Mouse (Mus musculus) leukemia stem cell, adult 10-12 weeks (primary cell): ENCODE data around the gene Prickle3. TPM values are rescaled to one million over a fixed set of nuclear protein-coding genes. Genes with fewer than 3 reads are reported as not detected.

Experiments
- polyA plus RNA-seq: library from polyadenylated mRNA; stranded (reverse); fragments of >175 nt; gene quantifications from 2 replicates; pipeline ENCODE4 v1.2.3, GENCODE M21; 2012; ENCODE audit warnings: low replicate concordance

Prickle3 gene
- polyA plus RNA-seq: 10.3 and 16.1 TPM in 2 replicates

GRCm38 (mm10) chrX:7657221-7657639 lies at the start of gene Prickle3:
TSS of gene Prickle3 (plus strand) at chrX:7657260.

DNA sequence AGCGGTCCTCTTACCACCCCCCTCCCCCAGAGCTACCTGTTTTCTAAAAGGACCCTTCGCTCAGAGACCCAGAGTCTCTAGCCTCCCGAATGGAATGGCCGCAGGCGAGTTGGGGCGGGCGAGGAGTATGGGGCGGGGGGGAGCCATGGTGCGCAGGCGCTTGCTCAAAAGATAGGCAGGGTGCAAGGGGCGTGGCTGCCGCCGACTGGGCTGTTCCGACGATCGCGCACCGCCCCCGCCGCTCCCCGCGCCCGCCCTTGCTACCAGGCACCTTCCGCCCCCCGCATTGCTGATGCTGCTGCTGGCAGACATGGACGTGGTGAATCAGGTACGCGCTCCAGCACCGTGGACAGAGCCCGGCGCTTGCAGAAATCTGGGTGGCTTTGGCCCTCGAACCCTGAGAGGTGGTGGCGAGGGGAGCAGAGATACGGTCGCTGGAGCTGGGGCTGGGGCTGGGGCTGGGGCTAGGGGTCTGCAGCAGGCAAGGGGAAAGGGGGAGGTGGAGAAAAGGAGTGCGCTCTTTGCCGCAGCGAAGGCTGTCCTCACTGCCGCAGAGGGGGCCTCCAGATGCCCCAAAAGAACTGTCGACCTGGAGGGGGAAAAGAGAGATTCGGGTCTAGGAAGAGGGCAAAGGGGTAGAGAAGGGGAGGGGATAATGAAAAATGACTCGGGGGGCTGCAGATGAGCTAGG lies 18.5 kb upstream of the Prickle3 start, which contains the start of gene Syp:
Syp (plus strand) TSS at position 71 of the 691 bp plus-strand sequence.

DNA sequence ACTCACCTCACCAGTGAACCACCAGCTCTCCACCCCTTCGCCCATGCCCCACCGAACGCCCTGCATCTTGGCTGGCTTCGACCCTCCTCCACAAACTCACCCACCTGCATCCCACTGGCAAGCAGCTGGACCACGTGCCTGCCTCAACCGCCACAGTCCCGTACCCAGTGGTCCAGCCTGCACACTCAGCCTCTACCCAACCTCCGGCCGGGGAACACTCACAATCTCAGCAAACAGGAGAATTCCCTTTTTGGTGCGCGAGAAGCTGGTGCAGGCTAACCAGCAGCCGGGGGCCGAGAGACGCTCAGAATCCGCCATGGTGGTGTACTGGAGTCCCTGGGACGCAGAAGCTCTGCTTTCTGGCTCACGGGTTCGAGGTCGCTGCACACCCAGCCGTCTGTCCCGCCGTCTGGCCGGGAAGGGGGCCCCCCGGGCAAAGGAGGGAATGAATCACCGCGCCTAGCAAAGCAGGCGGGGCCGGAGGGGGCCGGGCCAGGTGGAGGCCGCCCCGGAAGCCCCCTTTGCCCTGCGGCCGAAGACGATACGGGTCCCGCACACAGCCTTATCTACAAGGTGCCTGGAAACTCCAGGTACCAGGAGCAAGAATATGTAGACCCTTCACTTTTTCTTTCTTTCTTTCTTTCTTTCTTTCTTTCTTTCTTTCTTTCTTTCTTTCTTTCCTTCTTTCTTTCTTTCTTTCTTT lies 14.0 kb downstream of the Prickle3 start, which contains the start of gene Plp2:
Plp2 (minus strand) TSS at position 470 of the 703 bp plus-strand sequence.

DNA sequence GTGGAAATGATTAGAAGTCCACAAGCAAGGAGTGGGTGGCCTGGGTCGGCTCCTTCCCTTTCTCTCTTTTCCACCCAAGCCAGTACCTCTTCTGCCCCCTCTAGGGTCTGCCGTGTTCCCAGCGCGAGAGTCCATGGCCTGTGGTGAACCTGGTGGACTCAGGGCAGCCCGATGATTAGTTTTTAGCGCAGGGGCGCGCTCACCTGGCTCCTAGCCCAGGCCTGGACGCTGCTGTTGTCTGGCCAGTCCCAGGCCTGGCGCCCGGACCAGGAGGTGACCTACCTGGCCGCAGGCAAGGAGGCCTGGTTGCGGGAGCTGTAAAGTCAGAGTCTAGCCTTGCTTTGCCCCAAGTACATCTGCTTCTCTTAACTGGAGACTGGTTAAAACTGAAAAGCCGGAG lies 23.8 kb downstream of the Prickle3 start, which contains the start of gene Magix:
Magix (minus strand) TSS at position 388 of the 400 bp plus-strand sequence.

DNA sequence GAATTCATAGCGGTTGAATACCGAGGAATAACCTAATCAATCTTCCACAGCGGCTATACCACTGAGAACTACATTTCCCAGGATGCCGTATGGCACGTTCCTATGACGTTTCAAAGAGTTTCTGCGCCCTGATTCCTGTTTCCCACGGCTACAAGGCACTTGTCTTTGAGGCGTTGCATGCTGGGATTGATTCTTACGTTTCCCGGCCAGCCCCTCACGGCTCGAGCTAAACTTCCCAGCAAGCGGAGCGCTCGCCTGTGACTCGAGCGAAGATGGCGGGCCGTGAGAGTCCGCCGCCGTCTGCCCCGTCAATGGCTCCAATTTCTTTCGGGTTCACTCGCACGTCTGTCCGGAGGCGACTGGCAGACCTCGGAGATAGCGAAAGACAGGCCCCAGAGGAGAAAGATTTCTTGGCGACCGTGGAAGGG lies 39.9 kb downstream of the Prickle3 start, which contains the start of gene Gpkow:
Gpkow (plus strand) TSS at position 178 of the 428 bp plus-strand sequence.

DNA sequence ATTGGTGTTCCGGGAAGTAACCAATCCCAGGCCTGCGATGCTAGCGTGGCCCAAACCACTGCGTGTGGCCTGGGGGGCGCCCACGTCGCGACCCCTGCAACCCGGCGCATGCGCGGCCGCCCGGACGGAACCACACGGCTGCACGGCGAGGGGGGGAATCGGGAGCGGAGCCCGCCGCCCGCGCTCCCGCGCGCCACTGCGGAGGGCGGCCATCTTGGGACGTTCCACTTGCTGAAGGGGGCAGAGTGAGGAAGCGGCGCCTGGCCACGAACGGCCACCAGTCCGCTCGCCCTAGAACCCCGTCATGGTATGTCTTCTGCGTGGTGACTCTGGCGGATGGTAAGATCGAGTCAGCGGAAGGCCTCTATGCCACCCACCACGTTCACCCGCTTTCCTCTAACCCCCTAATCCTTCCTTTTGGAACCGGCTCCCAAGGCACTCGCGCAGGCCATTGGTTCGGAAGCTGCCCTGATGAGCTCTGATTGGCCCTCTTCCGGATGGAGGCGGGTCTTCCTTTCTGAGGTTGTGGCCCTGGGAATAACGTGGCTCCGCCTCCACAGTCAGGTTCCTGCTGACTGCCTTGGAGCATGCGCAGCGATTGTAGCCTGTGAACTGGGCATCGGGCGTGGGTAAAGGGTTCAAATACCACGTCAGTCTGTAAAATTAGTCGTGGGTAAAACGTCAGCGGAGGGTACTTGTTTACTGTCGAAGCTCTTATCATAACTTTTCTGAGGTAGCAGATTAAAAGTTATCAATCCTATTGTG lies 57.3 kb downstream of the Prickle3 start, which contains the start of gene Wdr45:
Wdr45 (plus strand) TSS at position 199 of the 765 bp plus-strand sequence.

Other genes starting within 250 kb of the Prickle3 start
- gene Foxp3, start 83.6 kb upstream of the Prickle3 start, polyA plus RNA-seq: 15.3 and 26.7 TPM in 2 replicates
- gene Ppp1r3f, start 83.0 kb upstream of the Prickle3 start, polyA plus RNA-seq: 0.91 and 1.7 TPM in 2 replicates
- 25.1 and 54.6 TPM in 2 replicates for gene Ccdc22, start 51.7 kb upstream of the Prickle3 start, polyA plus RNA-seq
- 0.05 TPM in 1 of 2 replicates, not detected in the other for gene Cacna1f, start 50.2 kb upstream of the Prickle3 start, polyA plus RNA-seq
- gene Syp, start 18.8 kb upstream of the Prickle3 start, polyA plus RNA-seq: 0.72 and 1.1 TPM in 2 replicates
- 27.4 and 44.2 TPM in 2 replicates for gene Plp2, start 14.1 kb downstream of the Prickle3 start, polyA plus RNA-seq
- not detected in 2 replicates for gene Magix, start 24.0 kb downstream of the Prickle3 start, polyA plus RNA-seq
- 1.3 and 5.0 TPM in 2 replicates for gene Gpkow, start 39.9 kb downstream of the Prickle3 start, polyA plus RNA-seq
- 6.8 and 9.2 TPM in 2 replicates for gene Wdr45, start 57.1 kb downstream of the Prickle3 start, polyA plus RNA-seq
- 2.4 and 4.0 TPM in 2 replicates for gene Gm45208, start 65.0 kb downstream of the Prickle3 start, polyA plus RNA-seq
- 10.4 and 37.4 TPM in 2 replicates for gene Praf2, start 71.2 kb downstream of the Prickle3 start, polyA plus RNA-seq
- 6.0 and 7.0 TPM in 2 replicates for gene Ccdc120, start 93.6 kb downstream of the Prickle3 start, polyA plus RNA-seq
- 27.7 and 78.0 TPM in 2 replicates for gene Tfe3, start 105.3 kb downstream of the Prickle3 start, polyA plus RNA-seq
- gene Gripap1, start 132.5 kb downstream of the Prickle3 start, polyA plus RNA-seq: 24.0 and 30.6 TPM in 2 replicates
- gene Kcnd1, start 165.0 kb downstream of the Prickle3 start, polyA plus RNA-seq: 0.39 and 1.3 TPM in 2 replicates
- 121 and 187 TPM in 2 replicates for gene Otud5, start 184.1 kb downstream of the Prickle3 start, polyA plus RNA-seq
- 50.3 and 75.5 TPM in 2 replicates for gene Pim2, start 221.0 kb downstream of the Prickle3 start, polyA plus RNA-seq
- 54.3 and 118 TPM in 2 replicates for gene Slc35a2, start 226.8 kb downstream of the Prickle3 start, polyA plus RNA-seq
- gene Pqbp1, start 242.0 kb downstream of the Prickle3 start, polyA plus RNA-seq: 133 and 190 TPM in 2 replicates
- gene Timm17b, start 242.1 kb downstream of the Prickle3 start, polyA plus RNA-seq: 52.3 and 170 TPM in 2 replicates